Mouse (Mus musculus) thymus, postnatal 36 days (tissue): ENCODE data around the gene Ccdc97.
A peak's percentile ranks its signal among the peaks of the same experiment; 100 is the strongest.
"Not testable (repeated sequence)": the region's sequence is repeated elsewhere in the genome, so short reads cannot be mapped to it uniquely, and the experiment has no call there.

Experiments
- DNase-seq, 2 experiments: peaks; one replicate each; pipeline ENCODE4 v3.0.0; 2022; ENCODE audit warnings: mixed read lengths in 2 of 2

Ccdc97 gene

DNA sequence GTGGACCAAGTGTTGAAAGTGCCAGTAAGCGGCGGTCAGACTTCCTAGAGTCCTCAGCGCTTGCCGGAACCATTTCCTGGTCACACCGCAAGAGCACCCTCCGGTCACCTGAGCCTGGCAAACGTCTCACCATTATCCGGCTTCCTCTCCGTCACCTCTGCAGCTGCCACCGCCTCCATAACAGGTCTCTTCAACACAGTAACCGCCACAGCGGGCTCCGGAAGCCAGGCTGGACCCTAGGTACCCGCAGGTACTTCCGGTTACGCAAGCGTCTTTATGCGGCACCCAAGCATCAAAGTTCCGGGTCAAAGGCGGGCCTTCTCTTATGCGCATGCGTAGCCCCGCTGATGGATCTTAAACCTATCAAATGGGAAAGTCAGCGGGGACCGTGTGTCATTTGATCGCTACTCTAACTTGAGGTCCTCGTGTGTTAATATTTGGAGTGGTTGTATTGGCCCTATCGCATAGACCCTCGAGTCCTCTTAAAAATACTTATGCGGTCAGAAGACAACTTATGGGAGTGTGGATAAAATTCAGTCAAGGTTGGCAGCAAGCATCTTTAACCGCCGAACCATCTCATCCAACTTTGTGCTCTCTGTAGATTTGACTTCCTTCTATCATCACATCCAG lies at the start of gene Ccdc97:
Gene Ccdc97 (minus strand): TSS at position 301 of the 630 bp plus-strand sequence.
- peak; percentile 87 to 91 for DNase-seq

DNA sequence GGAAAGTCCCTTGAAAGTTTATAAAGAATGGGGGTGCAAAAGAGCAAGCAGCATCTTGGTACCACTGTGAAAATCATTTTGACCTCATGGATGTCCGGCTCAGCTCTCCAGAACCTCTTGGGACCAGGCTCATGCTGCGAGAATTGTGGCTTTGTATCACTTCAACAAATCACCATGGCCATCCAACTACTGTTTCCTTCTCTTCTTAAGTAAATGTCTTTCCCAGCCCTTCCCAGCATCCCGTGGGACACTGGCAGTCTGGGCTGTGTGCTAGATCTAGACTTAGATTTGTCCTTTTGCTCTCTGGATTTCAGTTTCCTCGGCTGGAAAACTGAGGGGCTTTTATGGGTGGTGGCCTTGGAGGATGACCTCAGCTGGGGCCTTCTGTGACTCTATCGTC lies 49.3 kb upstream of the Ccdc97 start:
- DNase-seq, result no peak

DNA sequence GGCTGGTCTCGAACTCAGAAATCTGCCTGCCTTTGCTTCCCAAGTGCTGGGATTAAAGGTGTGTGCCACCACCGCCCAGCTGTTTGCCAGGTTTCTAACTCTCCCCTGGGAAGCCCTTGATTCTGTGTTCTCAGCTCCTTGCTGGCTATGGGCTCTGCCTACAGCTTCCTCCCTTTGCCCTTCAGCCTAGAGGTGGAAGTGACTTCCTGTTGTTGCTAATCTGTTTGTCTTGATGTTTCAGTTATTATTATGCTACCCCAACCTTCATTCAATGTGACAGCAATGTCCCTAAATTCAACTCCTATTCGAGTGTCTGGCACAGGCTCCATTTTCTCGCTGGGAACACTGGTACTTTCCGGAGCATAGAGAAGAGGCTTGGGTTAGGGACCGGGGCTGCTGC lies 47.2 kb upstream of the Ccdc97 start:
- no peak for DNase-seq

DNA sequence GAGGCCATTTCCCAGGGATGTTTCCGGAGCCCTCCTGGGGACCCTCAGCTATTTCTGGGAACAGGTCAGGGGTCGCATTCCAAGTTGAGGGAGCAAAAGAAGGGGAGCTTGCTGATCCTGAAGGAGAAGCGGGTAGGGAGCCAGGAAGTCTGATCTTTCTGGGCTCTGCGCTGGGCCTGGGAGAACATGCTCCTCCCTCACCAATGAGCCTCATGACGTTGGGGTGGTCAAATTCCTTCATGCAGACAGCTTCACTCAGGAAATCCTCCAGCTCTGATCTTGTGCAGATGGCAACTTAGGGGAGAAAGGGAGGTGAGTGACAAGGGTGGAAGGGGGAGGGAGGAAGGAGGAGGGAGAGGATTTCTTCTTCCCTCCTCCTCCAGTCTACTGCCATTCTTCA lies 45.3 kb upstream of the Ccdc97 start:
- DNase-seq, result no peak

- DNase-seq, result no peak
These were observed 44.8 kb upstream of the Ccdc97 start for GRCm38 (mm10) chr7:25763678-25764077.

DNA sequence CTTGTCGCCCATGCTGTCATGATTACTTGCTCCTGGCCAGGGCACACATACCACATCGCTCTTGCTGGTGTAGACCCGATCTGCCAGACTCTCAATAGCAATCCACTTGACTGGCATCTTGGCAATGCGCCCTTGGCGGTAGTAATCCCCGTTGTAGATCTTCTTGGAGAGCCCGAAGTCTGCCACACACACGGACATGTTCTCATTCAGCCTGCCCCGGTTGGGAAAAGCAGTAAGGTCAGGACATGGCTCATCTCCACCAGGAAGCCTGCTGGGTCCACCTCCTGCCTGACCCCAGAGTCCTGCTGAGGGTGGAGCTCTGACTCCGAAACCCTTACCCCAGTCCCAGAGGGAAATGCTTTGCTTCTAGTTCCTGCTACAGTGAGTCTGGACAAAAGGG lies 42.5 kb upstream of the Ccdc97 start:
- no peak for DNase-seq

DNA sequence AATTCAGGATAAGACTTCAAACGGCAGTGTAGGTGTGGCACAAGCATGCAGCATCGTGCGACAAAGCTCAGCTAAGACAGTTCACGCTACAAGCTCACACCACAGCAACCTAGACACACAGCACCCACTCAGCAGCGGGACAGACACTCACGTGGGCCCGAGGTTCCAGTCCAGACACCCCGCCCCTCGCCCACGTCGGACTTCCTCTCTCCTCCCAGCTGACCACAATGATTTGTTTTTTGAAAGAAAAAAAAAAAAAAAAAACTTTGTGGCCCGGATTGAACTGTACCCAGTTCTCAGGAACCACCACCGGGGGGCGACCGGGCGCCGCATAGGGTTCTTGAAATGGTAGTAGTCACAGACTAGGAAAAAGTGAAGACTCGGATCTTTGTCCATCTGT lies 37.1 kb upstream of the Ccdc97 start:
- peak; percentile 86 to 88 for DNase-seq

- DNase-seq, result peak; percentile 71 to 74
These were observed 36.6 kb upstream of the Ccdc97 start for GRCm38 (mm10) chr7:25755468-25755833.

DNA sequence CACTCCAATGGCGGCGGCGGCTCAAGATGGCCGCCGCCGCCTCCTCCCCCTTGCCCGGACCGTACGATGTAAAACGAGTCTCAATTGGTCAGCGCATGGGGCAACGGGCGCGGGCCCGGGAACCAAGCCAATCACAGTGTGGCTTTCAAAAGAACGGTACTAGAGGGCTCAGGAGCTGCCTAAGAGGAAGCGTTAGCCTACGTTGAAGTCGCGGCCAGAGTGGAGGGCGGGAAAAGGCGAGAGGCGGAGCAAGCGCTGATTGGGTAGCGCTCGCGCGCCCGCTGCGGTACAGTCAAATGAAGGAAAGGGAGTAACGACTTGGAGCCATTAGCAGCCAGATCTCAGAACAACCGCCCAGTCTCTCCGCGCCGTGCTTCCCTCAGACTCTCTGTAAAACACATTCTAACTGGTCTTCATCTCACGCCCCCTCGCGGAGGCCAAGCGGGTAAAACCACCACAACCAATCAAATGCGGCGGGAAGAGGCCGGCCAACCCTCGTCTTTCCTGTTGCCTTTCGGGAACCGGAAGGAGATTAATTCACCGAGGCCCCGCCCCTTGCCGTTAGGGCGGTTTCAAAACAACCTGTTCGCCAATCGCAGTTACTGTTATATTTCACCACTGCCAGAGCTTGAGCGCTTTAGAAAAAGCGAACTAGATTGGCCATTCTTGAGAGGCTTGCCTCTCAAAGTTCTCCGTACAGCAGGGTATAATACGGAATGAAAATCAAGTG lies 36.0 kb upstream of the Ccdc97 start, which contains the start of gene Hnrnpul1:
Gene Hnrnpul1 (minus strand): TSS at position 20 of the 730 bp plus-strand sequence.
- peak; percentile 98 for DNase-seq

- DNase-seq, result no peak
These were observed 35.5 kb upstream of the Ccdc97 start for GRCm38 (mm10) chr7:25754439-25754737.

DNA sequence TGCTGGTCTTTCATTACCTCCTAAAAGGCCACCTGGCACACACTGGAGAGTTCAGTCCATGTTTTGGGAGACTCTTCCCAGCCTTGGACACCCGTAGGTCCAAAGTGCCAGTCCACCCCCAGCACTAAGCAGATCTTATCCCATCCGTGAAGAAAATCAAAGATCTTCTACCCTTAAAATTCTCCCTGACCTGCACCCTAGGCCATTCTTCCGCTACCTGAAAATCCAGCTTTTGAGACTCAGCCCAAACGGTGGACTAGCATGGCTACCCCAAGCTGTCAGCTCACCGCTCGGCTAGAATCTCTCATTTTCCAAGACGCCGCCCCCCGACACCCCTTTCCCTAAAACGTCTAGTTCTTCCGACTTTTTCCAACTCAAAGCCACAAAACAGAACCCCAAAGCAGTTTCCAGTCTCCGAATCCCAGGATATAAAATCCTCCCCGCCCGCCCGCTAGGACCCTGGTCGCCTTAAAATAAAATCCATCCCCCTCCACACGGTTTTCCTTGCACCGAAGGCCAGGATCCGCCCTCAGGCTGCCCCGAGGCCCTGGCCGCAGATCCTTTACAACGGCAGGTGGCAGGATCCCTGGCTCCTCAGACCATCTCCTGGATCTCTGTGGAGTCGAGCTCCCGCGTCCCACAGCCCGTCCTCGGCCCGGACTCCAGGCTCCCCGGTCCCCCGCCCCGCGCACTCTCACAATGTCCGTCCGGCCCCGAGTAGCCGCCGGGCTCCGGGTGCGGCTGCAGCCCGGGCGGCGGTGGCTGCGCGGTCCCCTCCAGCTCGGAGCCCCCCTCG lies 35.0 kb upstream of the Ccdc97 start:
- DNase-seq, result no peak

DNA sequence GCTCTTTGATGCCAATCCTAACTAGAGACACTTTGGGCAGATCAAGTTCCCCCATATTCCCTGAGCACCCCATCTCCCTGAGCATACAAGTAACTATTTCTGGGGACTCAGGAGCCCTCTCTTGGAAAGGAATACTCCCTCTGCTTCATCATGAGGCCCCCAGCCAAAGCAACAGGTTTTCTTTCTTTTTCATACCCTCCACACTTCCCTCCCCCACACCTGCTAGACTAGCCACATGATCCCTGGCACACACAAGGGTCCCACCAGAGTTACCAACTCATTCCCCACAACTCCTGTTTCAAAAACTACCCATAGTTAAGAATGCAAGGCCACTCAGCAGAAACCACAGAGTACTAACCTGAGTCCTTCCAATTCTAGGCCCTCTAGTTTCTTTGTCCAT lies 34.2 kb upstream of the Ccdc97 start:
- DNase-seq, result no peak

DNA sequence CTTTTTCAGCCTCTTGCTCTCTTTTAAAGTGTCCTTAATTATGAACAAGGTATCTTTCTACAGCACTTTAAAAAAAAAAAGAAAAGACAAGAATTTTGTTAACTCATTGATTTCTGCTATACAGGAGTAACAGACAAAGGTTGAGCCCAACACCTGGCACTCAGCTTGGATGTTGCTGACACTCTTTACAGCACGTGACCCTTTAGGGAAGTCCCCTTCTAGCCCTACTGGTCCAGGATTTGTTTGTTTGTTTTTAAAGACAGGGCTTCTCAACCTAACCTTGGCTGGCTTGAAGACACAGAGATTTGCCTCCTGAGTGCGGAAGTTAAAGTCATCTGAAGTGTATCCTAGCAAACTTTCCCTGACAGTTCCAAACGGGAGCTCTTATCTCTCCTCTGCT lies 28.0 kb upstream of the Ccdc97 start:
- no peak for DNase-seq

DNA sequence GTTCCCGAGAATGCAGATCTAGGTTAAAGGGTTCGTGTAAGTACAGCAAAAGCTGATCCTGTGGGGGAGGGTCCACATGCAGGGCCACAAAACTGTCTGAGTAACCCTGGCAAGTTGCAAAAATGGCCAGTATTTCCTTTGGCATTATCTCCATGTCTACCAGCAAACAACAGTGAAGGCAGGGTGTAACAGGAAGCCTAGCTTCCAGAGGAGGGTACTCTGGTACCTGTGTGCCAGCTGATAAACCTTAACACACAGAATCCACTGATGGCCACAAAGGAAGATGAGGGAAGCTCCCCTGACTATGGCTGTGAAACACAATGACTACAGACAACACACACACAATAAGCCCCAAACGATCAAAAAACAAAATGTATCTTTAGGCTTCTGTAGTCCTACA lies 19.4 kb upstream of the Ccdc97 start:
- DNase-seq, result no peak

GRCm38 (mm10) chr7:25736920-25737319 lies 18.0 kb upstream of the Ccdc97 start:
- no peak for DNase-seq

GRCm38 (mm10) chr7:25734991-25735390 lies 16.1 kb upstream of the Ccdc97 start:
- no peak for DNase-seq

GRCm38 (mm10) chr7:25731294-25732055 lies 12.6 kb upstream of the Ccdc97 start:
- no peak for DNase-seq

- DNase-seq, result no peak
These were observed 11.0 kb upstream of the Ccdc97 start for GRCm38 (mm10) chr7:25729862-25730261.

- DNase-seq, result no peak
These were observed 10.5 kb upstream of the Ccdc97 start for GRCm38 (mm10) chr7:25729396-25729795.

GRCm38 (mm10) chr7:25727800-25728199 lies 8.9 kb upstream of the Ccdc97 start:
- DNase-seq, result no peak

DNA sequence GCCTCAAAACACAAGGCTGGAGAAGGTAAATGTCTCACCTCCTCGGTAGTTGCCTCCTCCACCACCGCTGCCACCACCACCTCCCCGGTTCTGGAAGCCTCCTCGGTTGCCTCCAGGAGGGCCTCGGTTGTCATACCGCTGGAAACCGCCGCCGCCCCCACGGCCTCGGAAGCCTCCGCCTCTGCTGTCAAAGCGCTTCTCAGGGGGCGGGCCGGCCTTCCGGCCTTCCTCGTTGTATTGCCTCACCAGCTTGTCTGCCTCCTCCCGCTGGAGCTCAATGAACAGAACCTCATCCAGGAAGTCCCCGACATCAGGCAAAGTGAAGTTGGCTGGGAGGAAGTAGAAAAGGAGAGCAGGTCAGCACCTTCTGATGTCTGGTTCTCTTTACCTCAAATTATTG lies 7.0 kb upstream of the Ccdc97 start:
- DNase-seq, result peak in 1 of 2 experiments; percentile 22

- DNase-seq, result not testable (repeated sequence)
These were observed 2.9 kb upstream of the Ccdc97 start for GRCm38 (mm10) chr7:25721776-25722175.

DNA sequence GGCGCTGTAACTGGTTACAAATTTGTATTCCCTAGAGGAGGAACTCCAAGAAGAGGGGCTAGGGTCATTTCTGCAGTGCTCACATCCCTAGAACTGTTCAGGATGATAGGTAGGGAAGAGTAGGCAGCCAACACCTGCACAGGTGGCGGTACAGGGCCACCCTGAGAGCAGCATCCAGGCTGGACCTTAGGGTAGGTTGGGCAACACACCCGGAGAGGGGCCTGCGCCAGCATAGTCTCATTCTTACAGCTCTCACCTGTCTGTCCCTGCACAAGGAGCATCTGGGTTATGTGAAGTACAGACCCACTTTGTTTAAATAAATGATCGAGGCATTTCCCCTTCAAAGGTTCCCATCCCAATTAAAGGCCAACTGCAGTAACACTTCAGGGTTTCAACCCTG lies 1.9 kb upstream of the Ccdc97 start:
- no peak for DNase-seq
